Mouse (Mus musculus) neural tube, embryonic 12.5 days (tissue): ENCODE results near the gene Vmn1r196. TPM values are rescaled to one million over a fixed set of nuclear protein-coding genes. Genes with fewer than 3 reads are reported as not detected.
"Not testable (repeated sequence)": the region's sequence is repeated elsewhere in the genome, so short reads cannot be mapped to it uniquely, and the experiment has no call there.

Source experiments
- ATAC-seq: fragments of 200-750 bp; cut with Nextera tagmentation; 2 replicates; pipeline ENCODE4 v1.8.0; 2017; ENCODE audit warnings: low read depth, mild to moderate bottlenecking, moderate TSS enrichment, moderate library complexity; ENCODE audit not compliant: low FRiP score
- H3K27ac ChIP-seq: fragments of 300-500 bp; sonication (generic); 2 replicates; pipeline ENCODE4 v1.5.1; 2016
- H3K27me3 ChIP-seq: fragments of 300-500 bp; sonication (generic); replicated peaks from 2 replicates; pipeline ENCODE4 v1.6.1; 2016; ENCODE audit warnings: mild to moderate bottlenecking
- H3K36me3 ChIP-seq: fragments of 300-500 bp; sonication (generic); 2 replicates; pipeline ENCODE4 v1.6.1; 2016; ENCODE audit warnings: mild to moderate bottlenecking
- H3K4me1 ChIP-seq: fragments of 300-500 bp; sonication (generic); 2 replicates; pipeline ENCODE4 v1.6.1; 2016
- H3K4me2 ChIP-seq: fragments of 300-500 bp; sonication (generic); replicated peaks from 2 replicates; pipeline ENCODE4 v1.6.1; 2016; ENCODE audit warnings: mild to moderate bottlenecking
- H3K4me3 ChIP-seq: fragments of 300-500 bp; sonication (generic); 2 replicates; pipeline ENCODE4 v1.5.1; 2016
- H3K9ac ChIP-seq: fragments of 300-500 bp; sonication (generic); 2 replicates; pipeline ENCODE4 v1.6.1; 2016; ENCODE audit warnings: mild to moderate bottlenecking
- H3K9me3 ChIP-seq: fragments of 300-500 bp; sonication (generic); 2 replicates; pipeline ENCODE4 v1.6.1; 2016; ENCODE audit warnings: mild to moderate bottlenecking
- WGBS: fragments of 180-500 bp; shearing (Covaris S2); methylation state at CpG from one replicate; pipeline ENCODE4 v1.1.7; 2016; 5-methylcytosine and 5-hydroxymethylcytosine counted together
- polyA plus RNA-seq: library from polyadenylated mRNA; unstranded; fragments of >200 nt; fragmentation: Nextera tagmentation; extraction: Ambion mirVana; gene quantifications from 2 replicates; pipeline ENCODE4 v1.2.1, GENCODE M21; 2016

Gene Vmn1r196
- not detected in 2 replicates for polyA plus RNA-seq

GRCm38 (mm10) chr13:22289620-22290019, at the start of gene Vmn1r196:
Vmn1r196 (plus strand) TSS chr13:22289920.
- Histone ChIP-seq H3K36me3 (no peaks in the 10 kb centered on the region), H3K9me3 (no peaks in the 10 kb centered on the region), H3K4me3 (no peak within 1 kb of the TSS), H3K9ac (no peak within 1 kb of the TSS), H3K27ac (no peak within 1 kb of the TSS), H3K4me2 (no peak within 1 kb of the TSS), H3K27me3 (no peaks in the 10 kb centered on the region), H3K4me1 (no peaks in the 10 kb centered on the region)
- WGBS = 80% methylated on average over 2 of the region's 2 CpGs
- no peak for ATAC-seq

GRCm38 (mm10) chr13:22243915-22244314, 45.8 kb upstream of the Vmn1r196 start, which contains the start of gene Vmn1r194:
Vmn1r194 (plus strand) TSS chr13:22244215.
- 56% methylated on average over 1 of the region's 1 CpGs for WGBS

GRCm38 (mm10) chr13:22270222-22270621, 19.5 kb upstream of the Vmn1r196 start, which contains the start of gene Vmn1r195:
Vmn1r195 (plus strand) TSS chr13:22270522.
- H3K9ac ChIP-seq, ATAC-seq, H3K27ac ChIP-seq, H3K4me2 ChIP-seq, H3K4me1 ChIP-seq, H3K9me3 ChIP-seq, H3K4me3 ChIP-seq, H3K27me3 ChIP-seq, H3K36me3 ChIP-seq: not testable (repeated sequence)
- WGBS = 96% methylated on average over 1 of the region's 1 CpGs

More at GRCm38 (mm10) chr13:22243915-22244314, 45.8 kb upstream of the Vmn1r196 start, which contains the start of gene Vmn1r194:
- Histone ChIP-seq H3K4me1 (no peaks in the 10 kb centered on the region), H3K36me3 (no peaks in the 10 kb centered on the region), H3K9ac (no peak within 1 kb of the TSS), H3K27ac (no peak within 1 kb of the TSS), H3K4me3 (no peak within 1 kb of the TSS), H3K9me3 (no peaks in the 10 kb centered on the region), H3K27me3 (no peaks in the 10 kb centered on the region), H3K4me2 (no peak within 1 kb of the TSS)
- no peak for ATAC-seq

GRCm38 (mm10) chr13:22271721-22272120, 18.0 kb upstream of the Vmn1r196 start:
- Histone ChIP-seq H3K27ac (no peak overlapping the region), H3K9ac (no peak overlapping the region), H3K4me3 (no peak overlapping the region), H3K27me3 (no peaks in the 10 kb centered on the region), H3K4me1 (no peaks in the 10 kb centered on the region), H3K4me2 (no peak overlapping the region), H3K9me3 (no peaks in the 10 kb centered on the region), H3K36me3 (no peaks in the 10 kb centered on the region)
- no peak for ATAC-seq
- WGBS = 57% methylated on average over 2 of the region's 2 CpGs

- Histone ChIP-seq H3K27me3 (no peaks in the 10 kb centered on the region), H3K9me3 (no peaks in the 10 kb centered on the region), H3K36me3 (no peaks in the 10 kb centered on the region), H3K27ac (no peak overlapping the region), H3K9ac (no peak overlapping the region), H3K4me3 (no peak overlapping the region), H3K4me1 (no peaks in the 10 kb centered on the region), H3K4me2 (no peak overlapping the region)
- no peak for ATAC-seq
- WGBS = 78% methylated on average over 2 of the region's 2 CpGs
These were observed 5.1 kb upstream of the Vmn1r196 start for GRCm38 (mm10) chr13:22284578-22284977.

GRCm38 (mm10) chr13:22308075-22308474, 18.4 kb downstream of the Vmn1r196 start:
- not testable (repeated sequence) for H3K27me3 ChIP-seq, H3K36me3 ChIP-seq, ATAC-seq, H3K9ac ChIP-seq, H3K4me2 ChIP-seq, H3K4me3 ChIP-seq, H3K27ac ChIP-seq, H3K4me1 ChIP-seq, H3K9me3 ChIP-seq
- 88% methylated on average over 5 of the region's 5 CpGs for WGBS

GRCm38 (mm10) chr13:22315361-22315760, 25.6 kb downstream of the Vmn1r196 start:
- Histone ChIP-seq H3K9me3 (no peaks in the 10 kb centered on the region), H3K4me3 (no peak overlapping the region), H3K27me3 (no peaks in the 10 kb centered on the region), H3K36me3 (no peaks in the 10 kb centered on the region), H3K4me2 (no peak overlapping the region), H3K27ac (no peak overlapping the region), H3K9ac (no peak overlapping the region), H3K4me1 (no peaks in the 10 kb centered on the region)
- ATAC-seq = no peak
- 78% methylated on average over 2 of the region's 2 CpGs for WGBS

GRCm38 (mm10) chr13:22317366-22317765, 27.6 kb downstream of the Vmn1r196 start:
- ATAC-seq = no peak
- no peaks in the 10 kb centered on the region for H3K4me1 ChIP-seq
- WGBS = 88% methylated on average over 2 of the region's 2 CpGs
- H3K4me2 ChIP-seq = no peak overlapping the region
- no peaks in the 10 kb centered on the region for H3K36me3 ChIP-seq
- H3K27me3 ChIP-seq = no peaks in the 10 kb centered on the region
- no peaks in the 10 kb centered on the region for H3K9me3 ChIP-seq
- no peak overlapping the region for H3K4me3 ChIP-seq
- no peak overlapping the region for H3K27ac ChIP-seq
- H3K9ac ChIP-seq = no peak overlapping the region

GRCm38 (mm10) chr13:22320091-22320490, 30.4 kb downstream of the Vmn1r196 start:
- H3K4me2 ChIP-seq = no peak overlapping the region
- H3K4me1 ChIP-seq = no peaks in the 10 kb centered on the region
- no peak overlapping the region for H3K4me3 ChIP-seq
- H3K36me3 ChIP-seq = no peaks in the 10 kb centered on the region
- H3K9ac ChIP-seq = no peak overlapping the region
- no peaks in the 10 kb centered on the region for H3K27me3 ChIP-seq
- no peaks in the 10 kb centered on the region for H3K9me3 ChIP-seq
- ATAC-seq = no peak
- no peak overlapping the region for H3K27ac ChIP-seq

- no peaks in the 10 kb centered on the region for H3K36me3 ChIP-seq
- no peak within 1 kb of the TSS for H3K4me2 ChIP-seq
- no peak within 1 kb of the TSS for H3K9ac ChIP-seq
- no peak within 1 kb of the TSS for H3K27ac ChIP-seq
- H3K27me3 ChIP-seq = no peaks in the 10 kb centered on the region
- H3K9me3 ChIP-seq = no peaks in the 10 kb centered on the region
- no peaks in the 10 kb centered on the region for H3K4me1 ChIP-seq
- no peak within 1 kb of the TSS for H3K4me3 ChIP-seq
- ATAC-seq = no peak
These were observed 34.6 kb downstream of the Vmn1r196 start, which contains the start of gene Vmn1r197 for GRCm38 (mm10) chr13:22324289-22324688. Vmn1r197 (plus strand) TSS chr13:22324589.

- H3K9me3 ChIP-seq = no peaks in the 10 kb centered on the region
- H3K27me3 ChIP-seq = no peaks in the 10 kb centered on the region
- ATAC-seq = no peak
- H3K4me2 ChIP-seq = no peak overlapping the region
- 78% methylated on average over 2 of the region's 2 CpGs for WGBS
- no peak overlapping the region for H3K9ac ChIP-seq
- no peaks in the 10 kb centered on the region for H3K36me3 ChIP-seq
- H3K27ac ChIP-seq = no peak overlapping the region
- no peaks in the 10 kb centered on the region for H3K4me1 ChIP-seq
- no peak overlapping the region for H3K4me3 ChIP-seq
These were observed 43.5 kb downstream of the Vmn1r196 start for GRCm38 (mm10) chr13:22333269-22333668.

GRCm38 (mm10) chr13:22335565-22335964, 45.8 kb downstream of the Vmn1r196 start:
- H3K27me3 ChIP-seq = no peaks in the 10 kb centered on the region
- 94% methylated on average over 1 of the region's 1 CpGs for WGBS

More at GRCm38 (mm10) chr13:22335565-22335964, 45.8 kb downstream of the Vmn1r196 start:
- Histone ChIP-seq H3K9me3 (no peaks in the 10 kb centered on the region), H3K27ac (no peak overlapping the region), H3K36me3 (no peaks in the 10 kb centered on the region), H3K4me1 (no peaks in the 10 kb centered on the region), H3K4me2 (no peak overlapping the region), H3K9ac (no peak overlapping the region), H3K4me3 (no peak overlapping the region)
- no peak for ATAC-seq
